Mouse (Mus musculus) left cerebral cortex, adult 9 months (tissue): ENCODE measurements around the gene Gpr25.

Experiments
- DNase-seq, 2 experiments: peaks; one replicate each; pipeline ENCODE4 v3.0.0; 2022; ENCODE audit warnings: low spot score in 2 of 2

The Gpr25 gene

DNA sequence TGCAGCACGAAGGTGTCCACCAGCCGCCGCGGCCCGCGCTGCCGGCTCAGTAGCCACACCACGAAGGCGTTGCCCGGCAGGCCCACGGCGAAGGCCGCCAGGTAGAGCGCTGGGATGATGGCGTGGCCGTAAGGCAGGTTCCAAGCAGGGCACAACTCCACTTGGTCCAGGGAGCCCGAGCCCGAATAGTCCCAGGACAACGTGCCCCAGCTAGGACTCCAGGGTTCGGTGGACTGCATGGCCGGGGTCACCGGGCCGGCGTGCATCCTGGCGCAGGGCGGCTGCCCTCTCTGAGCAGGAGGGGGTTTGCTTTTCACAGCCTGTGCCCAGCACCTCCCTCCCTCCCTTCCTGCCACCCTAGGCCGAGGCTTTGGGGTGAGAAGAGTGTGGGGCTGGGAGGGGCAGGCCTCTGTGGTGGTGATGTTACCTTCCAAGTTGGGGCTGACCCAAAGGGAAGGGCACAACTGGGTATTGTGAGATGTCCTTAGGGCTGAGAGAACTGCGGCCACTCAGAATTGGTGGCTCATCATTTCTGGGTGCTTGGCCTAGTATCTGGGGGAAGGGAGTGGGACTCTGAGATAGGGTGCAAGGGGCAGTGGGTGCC, at the start of gene Gpr25:
TSS of gene Gpr25 (minus strand) at position 239 of the 604 bp plus-strand sequence.
- DNase-seq = no peak

DNA sequence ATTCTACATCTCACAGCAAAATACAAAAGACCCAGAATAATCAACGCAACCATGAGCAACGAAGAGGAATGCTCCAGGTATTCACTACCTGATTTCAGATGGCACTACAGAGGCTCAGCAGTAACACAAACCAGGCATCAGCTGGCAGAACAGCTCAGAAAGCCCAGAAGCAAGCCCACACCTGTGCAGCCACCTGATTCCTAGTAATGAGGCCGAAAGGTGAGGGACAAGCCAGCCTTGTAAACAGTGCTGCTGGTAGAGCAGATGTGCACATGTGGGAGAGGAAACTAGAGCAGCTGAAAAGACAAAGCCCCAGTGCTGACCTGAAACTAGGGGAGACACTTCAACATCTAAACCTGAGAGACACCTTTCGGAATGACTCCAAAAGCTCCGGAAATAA, 48.5 kb upstream of the Gpr25 start:
- DNase-seq = no peak

DNA sequence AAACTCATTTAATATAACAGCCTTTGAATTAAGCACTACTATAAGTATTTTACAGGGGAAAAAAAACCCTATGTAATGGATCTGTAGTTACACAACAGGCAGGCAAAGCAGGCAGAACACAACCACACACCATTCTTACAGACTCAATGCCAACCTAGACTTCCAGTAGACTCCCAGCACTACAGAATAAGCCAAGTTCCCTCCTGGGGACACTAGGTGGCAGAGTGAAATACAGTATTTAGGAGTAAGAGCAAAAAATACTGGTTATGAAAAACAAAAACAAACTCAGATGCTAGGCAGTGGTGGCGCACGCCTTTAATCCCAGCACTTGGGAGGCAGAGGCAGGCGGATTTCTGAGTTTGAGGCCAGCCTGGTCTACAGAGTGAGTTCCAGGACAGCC, 45.8 kb upstream of the Gpr25 start:
- peak in 1 of 2 experiments; percentile 39 for DNase-seq

DNA sequence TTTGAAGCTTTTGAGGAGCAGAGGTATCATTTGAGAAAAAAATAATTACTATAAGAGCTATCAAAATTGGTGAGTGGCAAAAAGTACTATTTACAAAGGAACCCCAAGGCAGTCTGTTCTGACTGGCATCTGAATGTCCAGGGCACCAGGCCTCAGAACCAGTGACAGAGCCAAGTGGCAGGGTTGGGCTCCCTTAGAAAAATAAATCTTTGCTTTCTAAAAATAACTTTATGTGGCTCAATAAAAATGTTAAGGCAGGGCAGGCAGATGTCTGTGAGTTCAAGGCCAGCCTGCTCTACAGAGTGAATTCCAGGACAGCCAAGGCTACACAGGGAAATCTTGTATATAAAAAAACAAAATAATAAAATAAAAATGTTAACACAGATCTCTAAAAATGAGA, 33.3 kb upstream of the Gpr25 start:
- no peak for DNase-seq

DNA sequence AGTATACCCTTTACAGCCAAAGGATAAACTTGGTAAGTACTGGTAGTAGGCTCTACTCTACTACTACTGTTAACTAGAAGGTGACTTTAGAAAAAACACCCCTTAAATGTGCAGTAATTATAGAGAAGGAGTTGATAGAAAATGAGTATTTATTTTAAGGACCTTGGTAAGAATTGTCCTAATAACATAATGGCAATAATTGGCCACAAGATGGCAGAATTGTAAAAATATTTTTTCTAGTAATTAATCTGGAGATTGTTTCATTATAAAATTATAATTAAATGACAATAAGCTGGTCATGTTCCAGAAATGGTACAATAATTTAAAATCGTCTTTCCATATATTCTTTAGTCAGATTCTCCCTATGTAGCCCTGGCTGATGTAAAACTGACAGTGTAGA, 29.1 kb upstream of the Gpr25 start:
- DNase-seq = no peak

DNA sequence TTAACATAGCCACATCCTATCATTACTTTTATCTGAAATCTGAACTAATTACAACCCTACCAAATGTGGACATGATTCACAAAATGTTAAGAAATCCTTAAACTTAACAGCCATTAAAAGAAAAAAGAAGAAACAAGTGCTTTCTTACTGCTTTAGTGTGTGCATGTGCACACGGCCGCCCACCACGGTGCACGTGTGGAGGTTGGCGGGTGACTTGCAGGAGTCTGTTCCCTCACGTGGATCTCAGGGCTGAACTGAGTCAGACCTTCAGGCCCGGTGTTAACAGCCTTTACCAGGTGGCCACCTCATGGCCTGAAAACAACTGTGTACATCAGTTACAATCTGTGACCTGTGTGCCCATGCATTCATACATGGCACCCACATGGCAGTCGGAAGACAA, 16.7 kb upstream of the Gpr25 start:
- no peak for DNase-seq

DNA sequence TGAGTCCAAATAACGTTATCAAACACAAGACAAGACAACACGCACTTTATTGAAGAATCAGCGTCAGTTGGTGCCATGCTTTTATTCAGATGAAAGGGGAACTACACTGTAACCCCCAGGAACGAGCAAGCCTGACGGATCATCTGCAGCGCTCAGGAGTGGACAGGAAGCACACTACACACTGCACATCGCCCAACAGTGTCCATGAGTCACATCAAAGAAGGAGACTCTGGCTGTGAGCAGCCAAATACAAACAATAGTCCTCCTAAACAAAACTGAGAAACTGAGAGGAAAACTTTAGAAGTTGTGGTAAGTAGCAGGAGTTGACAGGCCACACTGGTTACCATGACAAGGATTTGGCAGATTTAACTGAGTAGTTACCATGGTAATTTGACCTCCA, 7.6 kb upstream of the Gpr25 start:
- DNase-seq = no peak

DNA sequence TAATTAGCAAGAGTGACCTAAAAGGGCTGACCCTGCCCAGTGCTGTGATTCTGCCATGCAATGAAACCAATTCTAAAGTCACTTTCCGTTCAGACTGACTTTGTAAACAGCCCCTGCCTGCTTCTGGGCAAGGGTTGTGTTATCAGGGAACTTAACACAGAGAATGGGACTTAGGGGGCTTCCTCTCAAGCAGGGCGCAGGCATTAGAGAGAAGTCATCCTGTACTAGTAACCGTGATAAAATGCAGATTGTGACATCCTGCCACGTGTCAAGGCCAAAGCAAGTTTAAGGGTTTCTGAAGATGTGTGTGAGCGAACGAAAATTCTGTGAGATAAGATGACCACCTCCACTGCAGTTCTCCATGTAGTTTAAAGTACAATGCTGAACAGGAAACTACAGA, 5.5 kb upstream of the Gpr25 start:
- DNase-seq = no peak

DNA sequence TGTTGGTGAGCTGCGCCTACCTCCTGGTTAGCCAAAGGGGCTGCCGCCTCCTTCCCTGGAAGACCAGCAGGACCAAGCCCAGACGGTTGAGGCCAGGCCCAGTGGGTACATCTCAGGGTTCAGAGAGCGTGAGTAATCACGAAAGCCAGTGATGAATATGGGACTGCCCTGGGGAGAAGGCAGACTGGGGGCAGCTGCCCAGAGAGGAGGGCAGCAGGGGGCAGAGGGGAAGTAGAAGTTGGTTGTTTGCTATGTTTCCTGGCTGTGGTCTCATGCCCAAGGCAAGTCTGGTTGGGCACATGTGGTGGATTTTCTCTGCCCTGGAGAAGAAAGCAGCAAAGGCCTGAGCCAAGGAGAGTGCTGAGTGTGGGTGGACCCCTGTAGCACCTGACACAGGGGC, 2.7 kb upstream of the Gpr25 start:
- no peak for DNase-seq

DNA sequence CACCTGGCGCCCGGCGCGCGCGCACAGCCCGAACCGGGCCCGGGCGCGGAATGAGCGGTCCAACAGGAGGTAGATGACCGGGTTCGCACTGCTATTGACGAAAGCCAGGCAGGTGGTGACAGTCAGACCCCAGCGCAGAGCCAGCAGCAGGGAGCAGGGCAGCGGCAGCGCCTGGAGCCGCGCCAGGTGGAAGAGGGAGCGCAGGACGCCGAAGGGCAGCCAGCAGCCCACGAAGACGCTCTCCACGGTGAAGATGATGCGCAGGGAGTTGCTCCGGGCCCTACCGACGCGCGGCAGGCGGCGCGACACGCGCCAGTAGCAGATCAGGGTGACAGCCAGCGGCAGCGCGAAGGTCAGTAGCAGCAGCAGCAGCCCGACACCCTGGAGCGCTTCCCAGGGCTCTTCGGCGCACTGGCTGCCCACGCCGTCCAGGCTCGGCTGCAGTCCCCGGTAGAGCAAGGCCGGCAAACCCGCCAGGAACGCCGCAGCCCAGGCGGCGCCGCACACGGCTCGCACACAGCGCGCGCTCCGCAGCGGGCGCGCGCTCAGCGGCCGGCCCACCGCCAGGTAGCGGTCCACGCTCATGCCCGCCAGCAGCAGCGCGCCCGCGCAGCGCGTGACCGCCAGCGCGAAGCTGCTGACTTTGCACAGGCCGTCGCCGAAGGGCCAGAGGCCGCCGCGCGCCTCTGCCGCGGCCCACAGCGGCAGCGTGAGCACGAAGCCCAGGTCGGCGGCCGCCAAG, 609 bp downstream of the Gpr25 start:
- DNase-seq = peak in 1 of 2 experiments; percentile 58

DNA sequence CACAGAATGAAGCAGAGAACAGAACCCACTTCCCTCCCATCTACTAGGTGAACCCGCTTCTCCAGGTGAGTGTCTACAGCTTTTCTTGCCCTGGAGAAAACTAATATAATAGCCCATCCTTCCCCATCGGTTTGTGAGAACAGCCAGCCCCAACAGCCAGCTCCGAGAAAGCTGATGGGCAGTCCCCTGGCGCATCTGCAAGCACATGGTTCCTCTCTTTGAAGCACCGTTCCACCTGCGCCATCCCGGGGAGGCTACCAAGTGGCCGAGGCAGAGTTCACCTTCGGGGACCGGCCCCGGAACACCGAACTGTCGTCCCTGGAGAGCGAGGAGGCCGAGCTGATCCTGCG, 1.2 kb downstream of the Gpr25 start:
- DNase-seq = no peak

DNA sequence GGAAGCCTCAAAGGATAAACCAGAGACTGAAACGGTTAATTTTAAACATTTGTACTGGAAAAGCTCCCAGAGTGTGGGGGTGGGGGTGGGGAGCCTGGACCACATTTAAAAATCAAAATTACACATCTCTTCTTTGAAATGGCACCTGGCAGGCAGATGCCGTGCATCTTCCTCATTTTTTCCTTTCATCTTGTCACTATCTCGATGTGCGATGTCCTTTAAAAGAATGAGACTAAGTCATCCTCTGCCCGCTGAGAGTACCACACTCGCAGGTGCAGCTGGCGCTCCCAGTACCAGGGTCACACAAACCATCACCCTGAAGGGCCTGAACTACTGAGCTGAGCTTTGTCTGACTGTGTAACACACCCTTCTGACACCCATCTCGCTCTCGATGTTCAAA, 2.2 kb downstream of the Gpr25 start:
- DNase-seq = no peak

DNA sequence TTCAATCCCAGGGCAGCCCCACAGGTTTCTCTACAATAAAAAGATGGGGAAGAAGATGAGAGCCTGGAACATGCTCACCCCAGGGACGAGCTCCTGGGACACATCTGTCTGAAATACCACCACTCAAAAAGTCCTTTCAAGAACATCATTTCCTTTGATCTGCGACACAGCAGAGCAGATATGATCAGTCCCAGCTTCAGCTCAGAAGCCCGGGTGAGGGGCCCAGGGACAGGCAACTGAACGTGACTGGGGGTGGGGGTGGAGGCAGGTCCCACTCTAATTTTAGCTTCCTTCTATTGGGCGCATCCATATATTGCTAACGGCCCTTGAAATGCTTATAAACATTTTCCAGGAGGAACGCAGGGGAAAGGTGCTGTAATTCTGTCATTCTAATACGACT, 5.0 kb downstream of the Gpr25 start:
- DNase-seq = no peak

DNA sequence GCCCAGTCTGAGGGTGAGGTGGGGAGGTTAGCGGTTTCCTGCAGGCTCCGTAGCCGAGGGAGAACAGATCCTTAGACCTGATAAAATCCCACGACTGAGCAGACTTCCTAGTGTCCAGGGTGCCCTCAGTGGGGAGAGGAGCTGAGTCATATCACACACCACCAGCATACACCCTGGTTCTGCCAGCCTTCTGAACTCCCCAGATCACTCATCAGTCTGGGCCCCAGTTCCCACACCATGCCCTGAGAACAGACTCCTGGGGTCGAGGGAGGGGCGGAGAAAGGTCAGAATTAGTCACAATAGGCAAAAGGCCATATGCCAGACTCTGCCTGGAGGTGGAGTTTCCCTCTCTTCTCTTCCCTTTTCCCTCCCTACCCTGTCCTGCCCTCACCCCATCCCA, 5.5 kb downstream of the Gpr25 start:
- no peak for DNase-seq

DNA sequence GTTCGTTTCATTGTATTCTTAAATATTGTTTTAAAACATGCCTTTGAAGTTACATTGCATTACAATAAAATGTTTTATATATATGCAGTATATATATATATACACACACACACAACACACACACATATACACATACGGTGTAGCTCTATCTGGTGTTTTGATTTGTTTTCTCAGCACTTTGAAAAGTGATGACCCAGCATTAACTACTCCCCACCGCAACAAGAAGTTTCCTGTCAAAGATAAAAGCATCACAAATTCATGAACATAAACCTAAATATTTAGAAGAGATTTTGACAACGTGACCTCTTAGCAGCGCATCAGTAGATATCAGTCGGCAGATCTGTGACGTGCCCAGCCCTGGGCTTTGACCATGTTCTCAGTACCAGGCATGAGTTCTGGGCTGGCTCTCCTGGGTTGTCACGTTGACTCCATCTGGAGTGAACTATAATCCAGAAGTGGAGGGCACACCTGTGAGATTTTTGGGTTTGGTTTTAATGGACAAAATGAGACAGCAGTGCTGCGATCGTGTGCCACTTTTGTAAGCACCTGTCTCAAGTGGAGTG, 6.1 kb downstream of the Gpr25 start:
- no peak for DNase-seq

DNA sequence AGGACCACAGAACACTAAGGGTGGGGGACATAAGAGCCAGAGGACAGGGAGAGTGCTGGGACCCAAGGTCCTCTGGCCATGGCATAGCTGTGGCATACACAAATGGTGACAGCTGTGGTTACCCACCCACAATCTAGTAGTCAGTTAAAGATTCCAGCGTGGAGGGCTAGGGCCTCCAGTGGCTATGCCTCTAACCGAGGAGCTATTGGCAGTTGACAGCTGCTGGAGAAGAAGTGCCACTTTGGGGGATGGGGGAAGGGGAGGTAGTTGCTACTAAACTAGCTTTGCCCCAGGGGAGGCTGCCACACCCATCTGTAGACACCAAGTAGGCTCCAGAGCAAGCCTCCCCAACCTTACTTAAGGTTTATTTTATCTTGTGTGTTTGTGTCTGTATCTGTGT, 7.2 kb downstream of the Gpr25 start:
- no peak for DNase-seq

DNA sequence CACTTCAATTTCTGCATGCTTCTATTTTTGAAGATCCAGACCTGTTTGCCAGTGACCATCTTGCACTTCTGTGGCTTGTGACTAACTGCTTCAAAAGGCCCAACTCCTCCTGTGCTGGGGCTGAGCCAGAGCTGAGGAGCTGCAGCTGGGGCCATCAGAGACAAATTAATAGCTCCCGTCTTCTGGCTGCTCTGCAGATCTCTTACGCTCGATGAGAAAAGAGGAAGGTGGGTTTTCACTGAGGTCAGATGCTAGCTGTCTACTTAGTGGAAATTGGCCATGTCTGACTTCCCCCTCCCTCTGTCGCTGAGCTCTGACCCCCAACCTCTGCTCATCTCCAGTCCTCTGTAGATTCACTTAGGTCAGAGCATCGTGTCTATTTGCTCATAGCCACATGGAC, 11.0 kb downstream of the Gpr25 start:
- no peak for DNase-seq

DNA sequence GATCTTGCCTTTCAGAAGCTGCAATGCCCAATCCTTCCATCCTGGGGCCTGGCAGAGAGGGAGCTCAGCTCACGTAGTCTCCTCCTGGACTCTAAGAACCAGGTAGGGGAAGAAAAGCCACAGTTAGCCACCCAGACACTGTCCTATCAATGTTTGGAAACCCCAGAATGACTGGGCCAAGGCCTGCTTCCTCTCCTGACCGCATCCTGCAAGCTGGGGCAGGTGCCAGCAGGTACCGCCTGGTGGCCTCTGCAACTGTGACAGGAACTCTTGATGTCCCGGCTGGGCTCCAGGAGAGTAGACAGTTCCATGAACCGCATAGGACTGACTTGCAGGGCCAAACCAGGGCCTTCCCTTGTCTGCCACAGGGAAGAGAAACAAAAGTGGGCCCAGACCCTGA, 13.3 kb downstream of the Gpr25 start:
- no peak for DNase-seq

DNA sequence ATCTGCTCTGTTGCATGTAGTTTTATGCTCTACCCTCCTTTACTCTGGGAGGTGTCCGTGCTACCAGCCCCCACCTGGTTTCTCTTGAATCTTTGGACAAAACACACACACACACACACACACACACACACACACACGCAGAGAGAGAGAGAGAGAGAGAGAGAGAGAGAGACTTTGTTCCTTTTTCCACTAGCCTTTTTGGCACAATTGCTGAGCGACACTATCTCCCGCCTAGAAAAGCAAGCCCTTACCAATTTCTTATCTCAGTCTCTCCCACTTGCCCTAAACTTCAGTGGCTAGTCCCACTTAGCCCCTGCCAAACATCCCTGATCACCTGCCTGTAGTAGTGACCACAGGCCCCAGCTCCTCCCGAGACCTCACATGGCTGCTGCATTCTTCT, 16.2 kb downstream of the Gpr25 start:
- DNase-seq = no peak

DNA sequence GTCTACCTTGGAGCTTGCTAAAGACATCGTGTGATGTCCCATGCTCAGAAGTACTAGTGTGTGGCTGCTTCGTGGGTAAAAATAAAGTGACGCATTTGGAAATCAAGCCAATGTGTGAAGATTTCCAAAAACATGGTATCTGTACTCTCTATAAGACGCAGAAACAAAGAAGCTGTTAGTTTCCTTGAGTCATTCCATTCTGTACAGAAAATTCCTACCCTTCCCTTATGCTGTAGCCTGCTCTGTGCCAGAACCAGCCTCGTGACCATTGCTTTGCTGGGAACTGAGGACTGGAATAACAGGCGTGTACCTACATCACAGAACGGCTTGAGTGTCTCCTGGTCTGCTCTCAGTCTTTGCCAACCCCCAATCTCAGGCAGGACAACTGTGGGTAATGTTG, 18.9 kb downstream of the Gpr25 start:
- no peak for DNase-seq

DNA sequence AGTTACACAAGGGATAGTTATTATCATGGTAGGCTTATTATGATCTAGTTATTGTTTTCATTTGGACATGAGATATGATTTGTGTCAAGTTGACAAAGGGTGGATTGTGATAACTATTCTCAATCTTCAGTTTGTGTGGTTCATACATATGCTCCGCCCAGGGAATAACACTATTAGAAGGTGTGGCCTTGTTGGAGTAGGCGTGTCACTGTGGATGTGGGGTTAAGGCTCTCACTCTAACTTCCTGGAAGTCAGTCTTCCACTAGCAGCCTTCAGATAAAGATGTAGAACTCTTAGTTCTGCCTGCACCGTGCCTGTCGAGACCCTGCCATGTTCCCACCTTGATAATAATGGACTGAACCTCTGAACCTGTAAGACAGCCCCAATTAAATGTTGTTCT, 22.2 kb downstream of the Gpr25 start:
- no peak for DNase-seq

DNA sequence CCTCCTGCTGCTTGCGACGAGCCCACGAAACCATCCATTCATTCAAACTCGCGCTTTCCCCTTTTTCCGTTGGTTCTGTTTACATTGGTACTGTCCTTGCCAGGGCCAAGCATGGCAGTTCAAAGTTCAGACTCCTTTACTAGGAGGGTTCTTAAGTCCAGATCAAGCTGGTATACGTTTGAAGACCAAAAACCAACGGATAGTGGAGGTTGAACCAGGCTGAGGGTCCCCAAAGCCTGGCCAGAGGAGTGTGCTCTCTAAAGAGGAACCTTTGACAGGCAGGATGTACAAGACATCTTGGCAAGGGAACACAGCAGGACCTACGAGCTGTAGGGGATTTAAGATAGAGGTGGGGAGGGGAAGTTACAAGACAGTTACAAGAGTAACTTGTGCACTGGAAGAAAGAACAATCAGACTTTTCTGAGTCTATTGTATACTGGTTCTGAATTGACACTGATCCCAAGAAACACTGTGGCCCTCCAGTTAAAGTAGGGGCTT, 26.0 kb downstream of the Gpr25 start:
- DNase-seq = no peak

DNA sequence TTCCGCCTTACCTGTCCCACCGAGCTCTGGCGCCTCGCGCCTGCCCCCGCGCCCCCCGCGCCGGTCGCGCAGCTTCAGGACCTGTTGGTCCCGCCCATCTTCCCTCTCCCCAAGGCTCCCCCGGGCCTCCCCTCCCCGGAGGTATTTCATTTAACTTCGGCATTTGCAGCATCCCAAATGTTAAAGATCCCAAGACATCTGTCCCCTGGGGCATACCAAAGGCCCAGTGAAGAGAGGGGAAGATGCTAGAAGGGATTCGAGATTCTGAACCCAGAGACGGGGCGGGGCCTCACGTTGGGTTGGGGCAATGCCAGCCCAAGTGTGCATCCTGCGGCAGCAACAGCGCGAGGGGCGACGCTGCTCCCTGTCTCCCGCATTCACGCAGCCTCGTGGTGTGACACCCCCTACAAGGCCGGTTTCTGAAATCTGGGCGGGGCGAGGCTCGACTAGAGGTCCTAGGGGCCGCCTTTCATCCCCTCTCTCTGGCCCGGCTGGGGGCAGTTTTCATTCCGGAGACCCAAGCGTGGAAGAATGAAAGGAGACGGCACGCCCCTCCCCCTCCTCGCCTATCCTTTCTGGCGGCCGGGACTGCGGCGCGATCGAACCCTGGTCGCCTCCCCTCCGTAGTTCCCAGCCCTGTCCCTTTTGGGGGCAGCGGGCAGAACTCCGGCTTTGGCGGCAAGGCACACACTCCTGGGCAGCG, 26.6 kb downstream of the Gpr25 start, which contains the start of gene Inava:
TSS of gene Inava (minus strand) at position 373 of the 703 bp plus-strand sequence.
- peak in 1 of 2 experiments; percentile 24 for DNase-seq
